ENCODE assay signal across 16 mouse cellular contexts in the genomic region with DNA sequence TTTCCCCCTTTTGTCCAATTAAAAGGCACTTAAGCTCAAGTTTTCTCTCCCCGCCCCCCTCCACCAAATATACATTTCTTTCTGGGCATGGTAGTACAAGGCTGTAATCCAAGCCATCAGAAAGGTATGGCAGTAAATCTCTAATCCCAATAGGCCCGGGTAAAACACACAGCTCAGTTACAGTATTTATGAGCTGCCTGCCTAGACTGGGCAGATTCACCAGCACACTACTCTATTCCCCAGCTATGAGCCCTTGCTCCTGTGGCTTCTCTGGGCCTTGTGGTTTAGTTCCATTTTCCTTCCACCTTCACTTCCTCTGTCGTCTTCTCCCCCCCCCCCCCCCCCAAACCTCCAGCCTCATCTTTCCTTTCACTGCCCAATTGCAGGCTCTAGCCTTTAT.
"Had no signal": no experiment of that assay in that cellular context is flagged by ENCODE, and none has a peak within 500 bp of the region (broad histone marks: within the 10 kb centered on the region; RNA-seq: fewer than 3 reads in every experiment).

No protein-coding gene starts in this region.

- H3K4me2 ChIP-seq: kidney, embryonic 15.5 days; limb, embryonic 12.5 days; midbrain, embryonic 12.5 days; neural tube, embryonic 12.5 days had no signal

- DNase-seq: kidney, adult 2 months; kidney, postnatal 14 days; layer of hippocampus, adult 9-11 months; layer of hippocampus, postnatal 36 days; lung, adult 18-20 months; retina, postnatal 1 day; right cerebral cortex, postnatal 4 days; spleen, adult 18-20 months; thymus, adult 18-20 months; thymus, postnatal 14 days had no signal

- H3K9me3 ChIP-seq: kidney, embryonic 15.5 days; limb, embryonic 12.5 days; midbrain, embryonic 12.5 days; neural tube, embryonic 12.5 days had no signal

- H3K27me3 ChIP-seq: kidney, embryonic 15.5 days; limb, embryonic 12.5 days; midbrain, embryonic 12.5 days; neural tube, embryonic 12.5 days had no signal

- H3K36me3 ChIP-seq: kidney, embryonic 15.5 days; midbrain, embryonic 12.5 days had no signal

- H3K4me1 ChIP-seq: midbrain, embryonic 12.5 days had no signal

- H3K27ac ChIP-seq: kidney, embryonic 15.5 days; limb, embryonic 12.5 days; liver, embryonic 14.5 days; midbrain, embryonic 12.5 days; neural tube, embryonic 12.5 days had no signal

- H3K9ac ChIP-seq: kidney, embryonic 15.5 days; limb, embryonic 12.5 days; liver, embryonic 14.5 days; midbrain, embryonic 12.5 days; neural tube, embryonic 12.5 days had no signal

- H3K4me3 ChIP-seq: kidney, embryonic 15.5 days; limb, embryonic 12.5 days; midbrain, embryonic 12.5 days; myocyte; neural tube, embryonic 12.5 days had no signal
